In genomic region chr2:3717847-3718246, GRCm38 (mm10) we compare ENCODE assay signal across 18 mouse cellular contexts.
DNase-seq lines count a peak whose midpoint lies in the region; ATAC-seq and TF ChIP-seq lines count a peak whose summit lies in the region.
"Had no signal": no experiment of that assay in that cellular context is flagged by ENCODE, and none has a peak within 500 bp of the region (broad histone marks: within the 10 kb centered on the region; RNA-seq: fewer than 3 reads in every experiment).

No protein-coding gene starts in this region.

- WGBS in liver, embryonic 15.5 days (ENCODE audit: insufficient replicate concordance), result 29% methylated on average over 4 of the region's 4 CpGs
- 46% methylated on average over 4 of the region's 4 CpGs for WGBS in liver, embryonic 12.5 days (ENCODE audit: insufficient replicate concordance)

- peak; percentile 45 for DNase-seq in CH12.LX (ENCODE audit: extremely low read depth)
- DNase-seq in thymus, postnatal 25 days, result peak; percentile 45
- no peak for DNase-seq in layer of hippocampus, adult 18-20 months (ENCODE audit: low spot score in 2 of 2)
- DNase-seq in cerebellum, postnatal 36 days, result no peak
- DNase-seq: adrenal gland, adult 2 months; cerebellum, adult 11 months; cerebellum, postnatal 14 days; heart, adult 18-20 months; kidney, postnatal 10 days; lung, postnatal 10 days had no signal

- peak overlapping the region; percentile 25; the same call in 1 of the 2 replicates for H3K4me2 ChIP-seq in liver, embryonic 15.5 days
- no peak overlapping the region for H3K4me2 ChIP-seq in liver, embryonic 12.5 days
- H3K4me2 ChIP-seq in CH12.LX (ENCODE audit: insufficient read depth, low read depth, poor library complexity, severe bottlenecking), result peak overlapping the region; percentile 53
- H3K4me2 ChIP-seq: forebrain, embryonic 13.5 days; hindbrain, embryonic 12.5 days had no signal

- no peak overlapping the region for H3K9ac ChIP-seq in liver, embryonic 15.5 days
- no peak overlapping the region for H3K9ac ChIP-seq in liver, embryonic 12.5 days
- peak overlapping the region; percentile 81; the same call in 1 of the 2 replicates for H3K9ac ChIP-seq in CH12.LX (ENCODE audit: insufficient read depth, low read depth)
- H3K9ac ChIP-seq: forebrain, embryonic 13.5 days; hindbrain, embryonic 12.5 days; liver, embryonic 14.5 days had no signal

- TF ChIP-seq CTCF in CH12.LX (conservative IDR thresholded peaks at IDR 0.05 in 1 of 2, IDR thresholded peaks at IDR 0.05 in 1 of 2; ENCODE audit: low read depth in 2 of 2, low read length in 2 of 2), result no peak

- H3K9me3 ChIP-seq in liver, embryonic 15.5 days (replicated peaks), result no peaks in the 10 kb centered on the region
- no peaks in the 10 kb centered on the region for H3K9me3 ChIP-seq in liver, embryonic 12.5 days (replicated peaks)
- no peaks in the 10 kb centered on the region for H3K9me3 ChIP-seq in CH12.LX (replicated peaks; ENCODE audit: low read length)
- H3K9me3 ChIP-seq: forebrain, embryonic 13.5 days; hindbrain, embryonic 12.5 days had no signal

- H3K27me3 ChIP-seq in liver, embryonic 15.5 days, result peaks cover 7% of the 10 kb centered on the region
- no peaks in the 10 kb centered on the region; the same call in 1 of the 2 replicates for H3K27me3 ChIP-seq in liver, embryonic 12.5 days (replicated peaks)
- H3K27me3 ChIP-seq in CH12.LX (replicated peaks), result no peaks in the 10 kb centered on the region
- H3K27me3 ChIP-seq: forebrain, embryonic 13.5 days; hindbrain, embryonic 12.5 days had no signal

- H3K4me1 ChIP-seq in liver, embryonic 15.5 days (replicated peaks), result peaks cover 52% of the 10 kb centered on the region
- H3K4me1 ChIP-seq in liver, embryonic 12.5 days, result peaks cover 58% of the 10 kb centered on the region
- H3K4me1 ChIP-seq in CH12.LX (ENCODE audit: control insufficient read depth in 1 of 2, insufficient read depth in 2 of 2), result peaks cover 28 to 65% of the 10 kb centered on the region in 2 experiments

- no peak overlapping the region for H3K27ac ChIP-seq in liver, embryonic 15.5 days (replicated peaks)
- no peak overlapping the region for H3K27ac ChIP-seq in liver, embryonic 12.5 days
- H3K27ac ChIP-seq in CH12.LX (ENCODE audit: insufficient read depth, low read depth), result peak overlapping the region; percentile 76
- H3K27ac ChIP-seq: forebrain, embryonic 13.5 days; hindbrain, embryonic 12.5 days; left cerebral cortex, adult 2 months; liver, embryonic 14.5 days had no signal

- peaks cover 75% of the 10 kb centered on the region for H3K79me2 ChIP-seq in CH12.LX (replicated peaks; ENCODE audit: control insufficient read depth, extremely low read depth, insufficient read depth, poor library complexity, severe bottlenecking)

- ATAC-seq in liver, embryonic 15.5 days (ENCODE audit: insufficient read depth), result no peak
- ATAC-seq in liver, embryonic 12.5 days, result no peak
- 0 out of 2 replicates have a peak, but pooled peaks have one; percentile 4 for ATAC-seq in megakaryocyte, adult 5-6 weeks (ENCODE audit: poor library complexity, severe bottlenecking)
- ATAC-seq: forebrain, embryonic 13.5 days; intestine, embryonic 16.5 days had no signal

- TF ChIP-seq RAD21 in CH12.LX (IDR thresholded peaks at IDR 0.05; ENCODE audit: low read depth, low read length), result no peak; the same call in 1 of the 2 replicates

- H3K4me3 ChIP-seq in liver, embryonic 15.5 days (replicated peaks), result no peak overlapping the region
- no peak overlapping the region for H3K4me3 ChIP-seq in liver, embryonic 12.5 days
- H3K4me3 ChIP-seq in CH12.LX (replicated peaks in 1 of 3; ENCODE audit: low read depth in 2 of 3, low read length in 2 of 3, poor library complexity in 1 of 3), result peak overlapping the region in 2 of 3 experiments; percentile 16 to 71
- H3K4me3 ChIP-seq: forebrain, embryonic 13.5 days; hindbrain, embryonic 12.5 days; left cerebral cortex, adult 2 months had no signal

- TF ChIP-seq EP300 in CH12.LX (IDR thresholded peaks at IDR 0.05; ENCODE audit: low read length), result peak; percentile 58

- H3K36me3 ChIP-seq in liver, embryonic 15.5 days (replicated peaks), result no peaks in the 10 kb centered on the region
- H3K36me3 ChIP-seq in liver, embryonic 12.5 days, result no peaks in the 10 kb centered on the region
- H3K36me3 ChIP-seq in CH12.LX (replicated peaks in 1 of 2; ENCODE audit: control insufficient read depth in 1 of 2, insufficient read depth in 1 of 2, low read length in 1 of 2), result peaks cover 0 to 9% of the 10 kb centered on the region in 2 experiments
- H3K36me3 ChIP-seq: hindbrain, embryonic 12.5 days had no signal

- dilution Hi-C loops in CH12.LX (cut with MboI; ENCODE audit: extremely low pct_ligation_motif_present, extremely low pct_unique_long_range_greater_than_20kb, low sequenced_read_pairs), result no loop called here

- in situ Hi-C loops in CH12.LX (cut with MboI; ENCODE audit: low pct_ligation_motif_present, low pct_unique_long_range_greater_than_20kb, low sequenced_read_pairs), result no loop called here

- 0 out of 2 replicates have a peak, but pooled peaks have one; percentile 20 for TF ChIP-seq POLR2A in CH12.LX (IDR thresholded peaks at IDR 0.05; ENCODE audit: low read depth, low read length)

TF ChIP-seq in CH12.LX, 34 proteins besides CTCF, POLR2A, EP300 and RAD21:
- TF ChIP-seq MYC (IDR thresholded peaks at IDR 0.05; ENCODE audit: low read depth, low read length) (peak; percentile 29; the same call in 1 of the 2 replicates), CHD2 (IDR thresholded peaks at IDR 0.05; ENCODE audit: low read length) (no peak), USF1 (IDR thresholded peaks at IDR 0.05; ENCODE audit: low read depth, low read length) (no peak), NRF1 (IDR thresholded peaks at IDR 0.05; ENCODE audit: low read depth, low read length) (no peak), CHD1 (IDR thresholded peaks at IDR 0.05; ENCODE audit: low read depth, low read length) (no peak; the same call in 1 of the 2 replicates), TBP (conservative IDR thresholded peaks at IDR 0.05; ENCODE audit: low read depth, low read length) (0 out of 2 replicates have a peak, but pooled peaks have one; percentile 20), GABPA (IDR thresholded peaks at IDR 0.05; ENCODE audit: insufficient replicate concordance, low read depth, low read length) (no peak), E2F4 (IDR thresholded peaks at IDR 0.05; ENCODE audit: insufficient replicate concordance, low read depth, low read length) (no peak), USF2 (conservative IDR thresholded peaks at IDR 0.05; ENCODE audit: low read depth, low read length) (no peak), POLR2AphosphoS2 (IDR thresholded peaks at IDR 0.05; ENCODE audit: low read depth, low read length) (no peak), MEF2A (IDR thresholded peaks at IDR 0.05; ENCODE audit: borderline replicate concordance, low read depth, low read length) (0 out of 2 replicates have a peak, but pooled peaks have one; percentile 25), HCFC1 (IDR thresholded peaks at IDR 0.05; ENCODE audit: low read depth, low read length) (no peak), SMC3 (IDR thresholded peaks at IDR 0.05; ENCODE audit: low read depth, low read length) (no peak), ETS1 (conservative IDR thresholded peaks at IDR 0.05; ENCODE audit: low read depth, low read length) (peak; percentile 23; the same call in 1 of the 2 replicates), NELFE (IDR thresholded peaks at IDR 0.05; ENCODE audit: low read depth, low read length) (no peak), BHLHE40 (IDR thresholded peaks at IDR 0.05; ENCODE audit: low read depth, low read length) (no peak), MAZ (IDR thresholded peaks at IDR 0.05; ENCODE audit: low read depth, low read length) (no peak), MAFK (IDR thresholded peaks at IDR 0.05; ENCODE audit: insufficient replicate concordance, low read length) (no peak), KAT2A (IDR thresholded peaks at IDR 0.05; ENCODE audit: insufficient replicate concordance, low read length) (no peak), JUN (IDR thresholded peaks at IDR 0.05; ENCODE audit: insufficient read depth, low read depth, low read length) (no peak), TCF12 (IDR thresholded peaks at IDR 0.05; ENCODE audit: low read depth, low read length) (no peak), IRF4 (IDR thresholded peaks at IDR 0.05; ENCODE audit: low read depth, low read length) (peak; percentile 42; the same call in 1 of the 2 replicates)

Comparison
In these comparisons a context has a peak if more than half of its experiments do, and no peak if none do; other contexts are left out.
1. H3K4me3 ChIP-seq: peak in CH12.LX (2 of 3); none in liver, embryonic 15.5 days (single experiment) and liver, embryonic 12.5 days (single experiment).
2. DNase-seq: peak in CH12.LX (single experiment) and thymus, postnatal 25 days (single experiment); none in layer of hippocampus, adult 18-20 months (0 of 2) and cerebellum, postnatal 36 days (0 of 2).